Mouse (Mus musculus): Measurements from ENCODE around the gene Gm49388. TPM values are rescaled to one million over a fixed set of nuclear protein-coding genes. Genes with fewer than 3 reads are reported as not detected.
A peak's percentile ranks its signal among the peaks of the same experiment; 100 is the strongest.

The Gm49388 gene
- polyA plus RNA-seq, 1 experiment: 1.4 TPM

GRCm38 (mm10) chr7:127767671-127768345 lies 17.6 kb upstream of the Gm49388 start:
- TF ChIP-seq E2F4 (IDR thresholded peaks at IDR 0.05; ENCODE audit: insufficient read depth) (no peak), CEBPB (IDR thresholded peaks at IDR 0.05; ENCODE audit: insufficient read depth, poor library complexity, severe bottlenecking) (no peak), MYOG (IDR thresholded peaks at IDR 0.05; ENCODE audit: control insufficient read depth in 1 of 3, insufficient read depth in 1 of 3, insufficient read length in 2 of 3, low read depth in 2 of 3) (no peak), MYOD1 (IDR thresholded peaks at IDR 0.05; ENCODE audit: control insufficient read depth in 1 of 3, insufficient read length in 2 of 3, low read depth in 2 of 3) (no peak), USF1 (IDR thresholded peaks at IDR 0.05; ENCODE audit: low read depth) (no peak), TCF12 (IDR thresholded peaks at IDR 0.05; ENCODE audit: insufficient read depth, poor library complexity, severe bottlenecking) (no peak), TCF3 (IDR thresholded peaks at IDR 0.05; ENCODE audit: insufficient read length, low read depth) (no peak), POLR2A (IDR thresholded peaks at IDR 0.05; ENCODE audit: insufficient read length, low read depth) (no peak), SRF (IDR thresholded peaks at IDR 0.05; ENCODE audit: control insufficient read depth, insufficient read length, low read depth) (no peak), POLR2AphosphoS2 (IDR thresholded peaks at IDR 0.05; ENCODE audit: insufficient read length, low read depth) (no peak), REST (IDR thresholded peaks at IDR 0.05; ENCODE audit: insufficient read depth, insufficient read length) (no peak), MAX (IDR thresholded peaks at IDR 0.05; ENCODE audit: low read depth) (no peak)
- no peak overlapping the region for H3ac ChIP-seq (ENCODE audit: control insufficient read depth, insufficient read length)
- no peaks in the 10 kb centered on the region for H3K27me3 ChIP-seq (ENCODE audit: control insufficient read depth, insufficient read depth, insufficient read length)
- H3K79me2 ChIP-seq (ENCODE audit: control insufficient read depth, insufficient read depth): no peaks in the 10 kb centered on the region
- H3K4me2 ChIP-seq (ENCODE audit: low read depth): no peak overlapping the region
- H3K36me3 ChIP-seq (ENCODE audit: control insufficient read depth, insufficient read depth): peaks cover 14% of the 10 kb centered on the region
- H3K4me3 ChIP-seq: no peak overlapping the region

GRCm38 (mm10) chr7:127768346-127768996 lies 16.9 kb upstream of the Gm49388 start:
- H3K27me3 ChIP-seq (ENCODE audit: control insufficient read depth, insufficient read depth, insufficient read length): no peaks in the 10 kb centered on the region
- peaks cover 11% of the 10 kb centered on the region for H3K36me3 ChIP-seq (ENCODE audit: control insufficient read depth, insufficient read depth)
- peak overlapping the region; percentile 99 for H3K4me2 ChIP-seq (ENCODE audit: low read depth)
- H3K4me3 ChIP-seq: peak overlapping the region; percentile 84
- TF ChIP-seq MYOG (IDR thresholded peaks at IDR 0.05; ENCODE audit: control insufficient read depth in 1 of 3, insufficient read depth in 1 of 3, insufficient read length in 2 of 3, low read depth in 2 of 3) (no peak), USF1 (IDR thresholded peaks at IDR 0.05; ENCODE audit: low read depth) (no peak), E2F4 (IDR thresholded peaks at IDR 0.05; ENCODE audit: insufficient read depth) (no peak), TCF12 (IDR thresholded peaks at IDR 0.05; ENCODE audit: insufficient read depth, poor library complexity, severe bottlenecking) (no peak), POLR2A (IDR thresholded peaks at IDR 0.05; ENCODE audit: insufficient read length, low read depth) (no peak), MAX (IDR thresholded peaks at IDR 0.05; ENCODE audit: low read depth) (no peak), POLR2AphosphoS2 (IDR thresholded peaks at IDR 0.05; ENCODE audit: insufficient read length, low read depth) (no peak), SRF (IDR thresholded peaks at IDR 0.05; ENCODE audit: control insufficient read depth, insufficient read length, low read depth) (no peak), CEBPB (IDR thresholded peaks at IDR 0.05; ENCODE audit: insufficient read depth, poor library complexity, severe bottlenecking) (no peak), REST (IDR thresholded peaks at IDR 0.05; ENCODE audit: insufficient read depth, insufficient read length) (no peak), MYOD1 (IDR thresholded peaks at IDR 0.05; ENCODE audit: control insufficient read depth in 1 of 3, insufficient read length in 2 of 3, low read depth in 2 of 3) (no peak), TCF3 (IDR thresholded peaks at IDR 0.05; ENCODE audit: insufficient read length, low read depth) (no peak)
- no peak overlapping the region for H3ac ChIP-seq (ENCODE audit: control insufficient read depth, insufficient read length)
- no peaks in the 10 kb centered on the region for H3K79me2 ChIP-seq (ENCODE audit: control insufficient read depth, insufficient read depth)

GRCm38 (mm10) chr7:127768997-127769593 lies 16.3 kb upstream of the Gm49388 start:
- Histone ChIP-seq H3ac (ENCODE audit: control insufficient read depth, insufficient read length) (peak overlapping the region; percentile 25), H3K27me3 (ENCODE audit: control insufficient read depth, insufficient read depth, insufficient read length) (no peaks in the 10 kb centered on the region), H3K36me3 (ENCODE audit: control insufficient read depth, insufficient read depth) (peaks cover 5% of the 10 kb centered on the region), H3K79me2 (ENCODE audit: control insufficient read depth, insufficient read depth) (no peaks in the 10 kb centered on the region), H3K4me3 (peak overlapping the region; percentile 84), H3K4me2 (ENCODE audit: low read depth) (peak overlapping the region; percentile 99)
- TF ChIP-seq REST (IDR thresholded peaks at IDR 0.05; ENCODE audit: insufficient read depth, insufficient read length) (no peak), MAX (IDR thresholded peaks at IDR 0.05; ENCODE audit: low read depth) (no peak), POLR2AphosphoS2 (IDR thresholded peaks at IDR 0.05; ENCODE audit: insufficient read length, low read depth) (no peak)

GRCm38 (mm10) chr7:127769651-127770038 lies 15.8 kb upstream of the Gm49388 start, which contains the start of gene Orai3:
TSS of gene Orai3 (plus strand) at chr7:127769815.
- Histone ChIP-seq H3K36me3 (ENCODE audit: control insufficient read depth, insufficient read depth) (peaks cover 5% of the 10 kb centered on the region), H3K27me3 (ENCODE audit: control insufficient read depth, insufficient read depth, insufficient read length) (no peaks in the 10 kb centered on the region), H3ac (ENCODE audit: control insufficient read depth, insufficient read length) (peak within 1 kb of the TSS; percentile 25), H3K4me2 (ENCODE audit: low read depth) (peak within 1 kb of the TSS; percentile 99), H3K79me2 (ENCODE audit: control insufficient read depth, insufficient read depth) (no peaks in the 10 kb centered on the region), H3K4me3 (peak within 1 kb of the TSS; percentile 84)
- peak; percentile 94 for TF ChIP-seq POLR2AphosphoS2 (IDR thresholded peaks at IDR 0.05; ENCODE audit: insufficient read length, low read depth)
- peak; percentile 54 for TF ChIP-seq USF1 (IDR thresholded peaks at IDR 0.05; ENCODE audit: low read depth)
- TF ChIP-seq E2F4 (IDR thresholded peaks at IDR 0.05; ENCODE audit: insufficient read depth): no peak
- TF ChIP-seq TCF12 (IDR thresholded peaks at IDR 0.05; ENCODE audit: insufficient read depth, poor library complexity, severe bottlenecking): no peak
- no peak for TF ChIP-seq MAX (IDR thresholded peaks at IDR 0.05; ENCODE audit: low read depth)
- peak; percentile 90 for TF ChIP-seq POLR2A (IDR thresholded peaks at IDR 0.05; ENCODE audit: insufficient read length, low read depth)
- peak in 1 of 3 experiments; percentile 8 for TF ChIP-seq MYOD1 (IDR thresholded peaks at IDR 0.05; ENCODE audit: control insufficient read depth in 1 of 3, insufficient read length in 2 of 3, low read depth in 2 of 3)
- no peak for TF ChIP-seq CEBPB (IDR thresholded peaks at IDR 0.05; ENCODE audit: insufficient read depth, poor library complexity, severe bottlenecking)
- TF ChIP-seq MYOG (IDR thresholded peaks at IDR 0.05; ENCODE audit: control insufficient read depth in 1 of 3, insufficient read depth in 1 of 3, insufficient read length in 2 of 3, low read depth in 2 of 3): no peak
- no peak for TF ChIP-seq TCF3 (IDR thresholded peaks at IDR 0.05; ENCODE audit: insufficient read length, low read depth)
- no peak for TF ChIP-seq REST (IDR thresholded peaks at IDR 0.05; ENCODE audit: insufficient read depth, insufficient read length)
- no peak for TF ChIP-seq SRF (IDR thresholded peaks at IDR 0.05; ENCODE audit: control insufficient read depth, insufficient read length, low read depth)

All from myocyte (in vitro differentiated cells).